Mouse (Mus musculus): ENCODE measurements at regions not wholly inside any gene's neighbourhood (a gene's known extent, or its start where the extent isn't known, plus 50 kb on each side); places are given as distances from the start of the nearest gene placed in this dataset.
"Not testable (repeated sequence)": the region's sequence is repeated elsewhere in the genome, so short reads cannot be mapped to it uniquely, and the experiment has no call there.

DNA sequence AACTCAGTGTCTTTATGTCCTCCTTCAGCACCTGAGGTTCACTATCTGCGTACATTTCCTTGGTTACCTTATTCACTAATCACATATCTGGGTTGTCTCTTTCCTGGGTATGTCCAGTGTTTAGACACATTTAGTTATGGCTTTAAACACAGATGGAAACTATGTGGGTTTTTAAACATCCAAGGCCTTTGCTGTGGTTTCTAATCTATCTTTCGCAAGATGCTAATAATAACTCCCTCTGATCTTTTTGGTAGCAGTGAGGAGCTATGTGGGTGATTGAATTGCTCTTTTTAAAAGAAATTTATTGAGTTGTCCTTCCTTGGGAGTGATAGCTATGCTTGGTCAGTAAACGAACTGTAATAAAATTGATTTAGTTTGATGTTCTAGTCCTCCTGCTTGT is 89.7 kb upstream of the Tars start:
- Histone ChIP-seq H3K4me3 (ENCODE audit: low read length) (no peak overlapping the region), H3K36me3 (ENCODE audit: control insufficient read depth, insufficient read depth) (no peaks in the 10 kb centered on the region), H3K4me1 (ENCODE audit: control insufficient read depth, insufficient read depth, low read length) (no peaks in the 10 kb centered on the region), H3K27me3 (ENCODE audit: control insufficient read depth, insufficient read depth, low read length) (no peaks in the 10 kb centered on the region), H3K9me3 (replicated peaks; ENCODE audit: control insufficient read depth, low read length) (no peaks in the 10 kb centered on the region), H3K4me2 (ENCODE audit: low read depth, low read length) (no peak overlapping the region), H3K27ac (ENCODE audit: low read length) (no peak overlapping the region), H3K9ac (ENCODE audit: low read length) (no peak overlapping the region)
- 66% methylated on average over 3 of the region's 3 CpGs for WGBS
- ATAC-seq (replicated peaks; ENCODE audit: extremely low read depth, insufficient read depth, low FRiP score): no peak

DNA sequence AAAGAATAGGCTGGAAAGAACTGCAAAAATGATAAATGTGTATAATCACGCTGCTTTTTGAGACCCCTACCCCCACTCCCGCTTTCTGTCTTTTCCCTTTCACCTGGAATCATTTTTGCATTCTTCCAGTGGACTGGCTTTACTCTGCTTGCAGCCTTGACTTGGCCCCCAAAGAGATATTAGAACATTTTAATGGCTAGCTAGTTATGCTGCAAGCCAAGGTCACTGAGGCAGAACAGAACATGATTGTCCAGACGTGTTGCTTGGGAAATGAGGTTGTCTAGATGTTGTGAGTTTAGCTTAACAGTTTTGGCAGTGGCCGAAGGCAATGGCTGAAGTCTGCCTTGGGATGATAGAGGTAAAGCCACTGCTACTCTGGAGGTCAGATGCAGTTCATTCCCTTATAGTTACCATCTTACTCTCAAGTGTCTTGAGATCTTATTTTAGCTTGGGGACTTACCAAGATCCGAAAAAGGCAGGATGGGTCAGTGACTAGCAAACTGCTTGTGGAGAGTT is 87.9 kb upstream of the Tars start:
- Histone ChIP-seq H3K4me2 (ENCODE audit: low read depth, low read length) (no peak overlapping the region), H3K27me3 (ENCODE audit: control insufficient read depth, insufficient read depth, low read length) (no peaks in the 10 kb centered on the region), H3K27ac (ENCODE audit: low read length) (no peak overlapping the region), H3K36me3 (ENCODE audit: control insufficient read depth, insufficient read depth) (no peaks in the 10 kb centered on the region), H3K9me3 (replicated peaks; ENCODE audit: control insufficient read depth, low read length) (no peaks in the 10 kb centered on the region), H3K9ac (ENCODE audit: low read length) (no peak overlapping the region), H3K4me3 (ENCODE audit: low read length) (no peak overlapping the region), H3K4me1 (ENCODE audit: control insufficient read depth, insufficient read depth, low read length) (no peaks in the 10 kb centered on the region)
- no peak for ATAC-seq (replicated peaks; ENCODE audit: extremely low read depth, insufficient read depth, low FRiP score)
- 69% methylated on average over 5 of the region's 5 CpGs for WGBS

DNA sequence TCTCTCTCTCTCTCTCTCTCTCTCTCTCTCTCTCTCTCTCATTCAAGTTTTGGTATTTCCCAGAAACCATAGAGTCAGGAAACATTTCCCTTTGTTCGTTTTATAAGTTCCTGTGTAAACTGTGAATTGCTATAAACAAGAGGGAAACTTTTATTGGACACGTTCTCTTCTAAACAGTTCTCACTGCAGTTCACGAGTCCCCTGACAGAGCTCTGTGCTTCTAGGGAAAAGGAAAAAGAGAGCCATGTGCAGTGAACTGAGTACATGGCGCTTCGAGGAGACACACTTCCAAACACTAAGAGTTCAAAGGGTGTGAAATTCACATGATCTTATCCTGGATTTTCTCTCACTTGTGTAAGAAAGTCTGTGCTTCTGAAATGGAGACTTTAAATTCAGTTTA is 84.5 kb upstream of the Tars start:
- no peaks in the 10 kb centered on the region for H3K27me3 ChIP-seq (ENCODE audit: control insufficient read depth, insufficient read depth, low read length)
- no peak for ATAC-seq (replicated peaks; ENCODE audit: extremely low read depth, insufficient read depth, low FRiP score)
- 62% methylated on average over 5 of the region's 5 CpGs for WGBS
- H3K36me3 ChIP-seq (ENCODE audit: control insufficient read depth, insufficient read depth): no peaks in the 10 kb centered on the region
- H3K4me1 ChIP-seq (ENCODE audit: control insufficient read depth, insufficient read depth, low read length): no peaks in the 10 kb centered on the region
- H3K9ac ChIP-seq (ENCODE audit: low read length): no peak overlapping the region
- H3K4me3 ChIP-seq (ENCODE audit: low read length): no peak overlapping the region
- no peaks in the 10 kb centered on the region for H3K9me3 ChIP-seq (replicated peaks; ENCODE audit: control insufficient read depth, low read length)
- H3K4me2 ChIP-seq (ENCODE audit: low read depth, low read length): no peak overlapping the region
- no peak overlapping the region for H3K27ac ChIP-seq (ENCODE audit: low read length)

DNA sequence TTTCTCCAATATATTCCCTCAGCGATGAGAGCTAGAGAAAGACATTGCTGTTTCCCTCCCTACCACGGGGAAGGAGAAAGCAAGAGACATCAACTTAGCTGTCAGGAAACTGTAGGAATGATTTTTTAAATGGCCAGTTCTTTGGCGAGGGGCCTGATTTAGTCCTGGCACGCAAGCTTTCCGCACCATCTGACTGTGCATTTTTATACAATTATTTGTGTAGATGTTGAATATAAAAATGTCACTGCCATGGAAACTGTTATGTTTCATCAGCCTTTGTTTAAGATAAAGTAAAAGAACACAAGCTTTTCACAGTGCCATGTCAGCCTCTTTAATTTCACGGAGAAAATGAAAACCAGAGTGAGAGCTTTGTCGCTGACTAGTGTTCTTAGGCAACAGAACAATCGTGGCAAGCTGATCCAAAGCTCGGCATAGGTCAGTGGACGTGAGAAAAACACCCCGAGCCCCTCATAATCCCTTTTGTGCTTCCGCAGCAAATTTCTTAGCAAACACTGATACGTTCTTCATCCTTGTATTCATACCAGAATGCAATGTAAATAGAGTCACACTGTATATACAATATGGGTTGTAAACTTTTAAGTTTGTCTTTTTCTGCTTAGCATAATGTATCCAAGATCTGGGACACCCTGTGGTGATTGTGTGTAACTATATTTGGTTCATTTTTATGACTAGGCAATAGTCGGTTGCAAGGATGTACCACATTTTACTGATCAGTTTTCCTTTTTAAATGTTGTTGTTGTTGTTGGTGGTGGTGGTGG is 79.9 kb upstream of the Tars start:
- Histone ChIP-seq H3K36me3 (ENCODE audit: control insufficient read depth, insufficient read depth) (no peaks in the 10 kb centered on the region), H3K9ac (ENCODE audit: low read length) (no peak overlapping the region), H3K4me3 (ENCODE audit: low read length) (no peak overlapping the region), H3K27me3 (ENCODE audit: control insufficient read depth, insufficient read depth, low read length) (no peaks in the 10 kb centered on the region), H3K9me3 (replicated peaks; ENCODE audit: control insufficient read depth, low read length) (no peaks in the 10 kb centered on the region), H3K4me2 (ENCODE audit: low read depth, low read length) (no peak overlapping the region), H3K27ac (ENCODE audit: low read length) (no peak overlapping the region), H3K4me1 (ENCODE audit: control insufficient read depth, insufficient read depth, low read length) (no peaks in the 10 kb centered on the region)
- ATAC-seq (replicated peaks; ENCODE audit: extremely low read depth, insufficient read depth, low FRiP score): no peak
- WGBS: 82% methylated on average over 14 of the region's 14 CpGs

DNA sequence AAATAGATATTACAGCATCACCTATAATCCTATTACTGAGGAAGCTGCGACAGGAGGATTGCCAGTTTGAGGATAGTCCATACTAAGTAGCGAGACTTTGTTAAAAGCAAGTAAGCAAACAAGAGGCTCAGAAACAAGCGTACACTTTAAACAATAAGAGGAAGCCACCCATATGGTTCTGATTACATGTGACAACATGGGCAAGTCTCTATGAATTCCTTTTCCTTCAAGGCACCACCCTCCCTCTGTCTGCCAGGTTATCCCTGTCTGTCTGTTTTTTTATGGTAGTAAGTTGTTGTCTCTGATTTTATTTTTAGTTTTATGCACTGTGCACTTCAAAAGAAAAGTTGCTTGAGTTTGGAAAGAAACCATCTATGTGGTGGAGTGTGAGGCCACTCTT is 76.8 kb upstream of the Tars start:
- Histone ChIP-seq H3K27ac (ENCODE audit: low read length) (no peak overlapping the region), H3K27me3 (ENCODE audit: control insufficient read depth, insufficient read depth, low read length) (no peaks in the 10 kb centered on the region), H3K36me3 (ENCODE audit: control insufficient read depth, insufficient read depth) (no peaks in the 10 kb centered on the region), H3K4me2 (ENCODE audit: low read depth, low read length) (no peak overlapping the region), H3K4me1 (ENCODE audit: control insufficient read depth, insufficient read depth, low read length) (no peaks in the 10 kb centered on the region), H3K9ac (ENCODE audit: low read length) (no peak overlapping the region), H3K9me3 (replicated peaks; ENCODE audit: control insufficient read depth, low read length) (no peaks in the 10 kb centered on the region), H3K4me3 (ENCODE audit: low read length) (no peak overlapping the region)
- WGBS: 82% methylated on average over 3 of the region's 3 CpGs
- ATAC-seq (replicated peaks; ENCODE audit: extremely low read depth, insufficient read depth, low FRiP score): no peak

DNA sequence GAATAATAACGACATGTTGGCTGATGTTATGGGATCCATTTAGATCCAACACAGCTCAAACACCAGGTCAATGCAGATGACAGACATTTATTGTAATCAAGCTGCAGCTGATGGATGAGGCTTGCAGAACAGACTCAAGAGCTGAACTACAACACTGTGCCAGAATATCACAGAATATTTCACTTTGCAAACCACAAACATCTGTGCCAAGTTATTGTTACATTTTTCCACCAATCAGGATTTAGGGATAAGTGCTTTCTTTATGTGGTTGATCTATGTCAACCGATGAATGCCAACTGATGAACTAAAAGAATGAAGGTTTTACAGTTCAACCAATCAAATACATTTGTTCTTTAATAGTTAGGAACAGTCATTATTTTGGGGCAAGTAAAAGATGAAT is 63.9 kb upstream of the Tars start:
- Histone ChIP-seq H3K9ac (ENCODE audit: low read length) (no peak overlapping the region), H3K36me3 (ENCODE audit: control insufficient read depth, insufficient read depth) (no peaks in the 10 kb centered on the region), H3K27me3 (ENCODE audit: control insufficient read depth, insufficient read depth, low read length) (no peaks in the 10 kb centered on the region), H3K27ac (ENCODE audit: low read length) (no peak overlapping the region), H3K4me2 (ENCODE audit: low read depth, low read length) (no peak overlapping the region), H3K4me1 (ENCODE audit: control insufficient read depth, insufficient read depth, low read length) (no peaks in the 10 kb centered on the region), H3K4me3 (ENCODE audit: low read length) (no peak overlapping the region), H3K9me3 (replicated peaks; ENCODE audit: control insufficient read depth, low read length) (no peaks in the 10 kb centered on the region)
- 83% methylated on average over 2 of the region's 2 CpGs for WGBS
- no peak for ATAC-seq (replicated peaks; ENCODE audit: extremely low read depth, insufficient read depth, low FRiP score)

DNA sequence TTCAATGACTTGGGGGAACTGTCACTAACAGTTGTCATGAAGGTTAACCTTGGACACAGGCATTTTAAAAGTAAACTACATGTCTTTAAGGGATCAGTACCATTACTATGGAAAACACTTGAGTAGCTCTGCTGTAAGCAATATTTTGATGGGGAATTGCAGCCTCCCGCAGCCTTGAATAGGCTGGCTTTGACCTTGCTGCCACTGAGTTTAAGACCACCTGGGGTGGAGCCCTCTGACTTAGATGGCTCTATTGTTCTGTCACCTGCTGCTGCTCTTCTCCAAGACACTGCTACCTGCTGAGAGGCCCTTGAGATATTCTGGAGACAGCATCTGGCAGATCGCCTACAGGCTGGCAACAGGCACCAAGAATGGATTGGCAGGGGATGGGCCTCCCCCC is 62.1 kb upstream of the Tars start:
- not testable (repeated sequence) for H3K4me1 ChIP-seq (ENCODE audit: control insufficient read depth, insufficient read depth, low read length); ATAC-seq (replicated peaks; ENCODE audit: extremely low read depth, insufficient read depth, low FRiP score); H3K9me3 ChIP-seq (replicated peaks; ENCODE audit: control insufficient read depth, low read length); H3K27ac ChIP-seq (ENCODE audit: low read length); H3K4me3 ChIP-seq (ENCODE audit: low read length); H3K9ac ChIP-seq (ENCODE audit: low read length); H3K27me3 ChIP-seq (ENCODE audit: control insufficient read depth, insufficient read depth, low read length); H3K36me3 ChIP-seq (ENCODE audit: control insufficient read depth, insufficient read depth); H3K4me2 ChIP-seq (ENCODE audit: low read depth, low read length)
- 60% methylated on average over 2 of the region's 2 CpGs for WGBS

DNA sequence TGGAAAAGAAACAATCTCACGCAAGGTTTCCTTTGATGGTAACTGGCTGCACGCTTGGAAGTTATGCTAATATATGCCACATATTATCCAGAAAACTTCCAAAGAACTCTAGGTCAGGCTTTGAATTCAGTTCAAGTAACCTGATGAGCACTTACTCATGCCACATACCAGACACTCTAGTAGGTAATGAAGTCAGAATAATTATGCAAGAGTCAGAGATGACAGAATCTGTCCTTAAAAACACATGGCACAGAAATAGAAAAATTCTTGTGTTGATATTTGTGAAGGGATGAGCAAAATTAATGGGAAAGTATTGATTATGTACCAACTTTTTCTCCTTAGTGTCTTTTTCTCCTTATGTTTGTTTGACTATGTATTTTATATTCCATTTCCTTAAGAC is 59.8 kb upstream of the Tars start:
- ATAC-seq (replicated peaks; ENCODE audit: extremely low read depth, insufficient read depth, low FRiP score): no peak
- peaks cover 5% of the 10 kb centered on the region; the same call in 1 of the 2 replicates for H3K4me1 ChIP-seq (ENCODE audit: control insufficient read depth, insufficient read depth, low read length)
- H3K27me3 ChIP-seq (ENCODE audit: control insufficient read depth, insufficient read depth, low read length): no peaks in the 10 kb centered on the region
- H3K9ac ChIP-seq (ENCODE audit: low read length): no peak overlapping the region
- 89% methylated on average over 2 of the region's 2 CpGs for WGBS
- no peaks in the 10 kb centered on the region for H3K36me3 ChIP-seq (ENCODE audit: control insufficient read depth, insufficient read depth)
- H3K4me3 ChIP-seq (ENCODE audit: low read length): no peak overlapping the region
- H3K9me3 ChIP-seq (replicated peaks; ENCODE audit: control insufficient read depth, low read length): no peaks in the 10 kb centered on the region
- H3K4me2 ChIP-seq (ENCODE audit: low read depth, low read length): no peak overlapping the region
- H3K27ac ChIP-seq (ENCODE audit: low read length): no peak overlapping the region

DNA sequence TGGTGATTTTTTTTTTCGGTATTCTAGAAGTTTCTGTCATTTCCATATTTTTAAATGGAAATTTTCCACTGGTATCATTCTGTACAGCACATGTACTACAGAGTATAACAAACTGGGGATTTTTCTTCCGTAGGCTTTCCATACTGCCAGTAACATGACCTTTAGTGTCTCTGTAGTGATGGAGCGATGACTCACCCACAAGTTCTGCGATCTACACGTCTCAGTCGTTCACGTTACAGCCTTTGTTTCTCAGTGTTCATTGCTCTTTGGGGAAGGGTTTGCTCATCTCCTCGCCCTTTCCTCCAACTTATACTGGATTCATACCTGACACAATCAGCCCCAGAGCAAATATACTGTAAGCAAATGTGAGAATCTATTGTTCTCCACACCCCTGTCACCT is 57.8 kb upstream of the Tars start:
- peaks cover 5% of the 10 kb centered on the region; the same call in 1 of the 2 replicates for H3K4me1 ChIP-seq (ENCODE audit: control insufficient read depth, insufficient read depth, low read length)
- WGBS: 68% methylated on average over 8 of the region's 8 CpGs

More for the DNA sequence above, 57.8 kb upstream of the Tars start:
- Histone ChIP-seq H3K27me3 (ENCODE audit: control insufficient read depth, insufficient read depth, low read length) (no peaks in the 10 kb centered on the region), H3K4me3 (ENCODE audit: low read length) (no peak overlapping the region), H3K9me3 (replicated peaks; ENCODE audit: control insufficient read depth, low read length) (no peaks in the 10 kb centered on the region), H3K36me3 (ENCODE audit: control insufficient read depth, insufficient read depth) (no peaks in the 10 kb centered on the region), H3K9ac (ENCODE audit: low read length) (no peak overlapping the region), H3K4me2 (ENCODE audit: low read depth, low read length) (no peak overlapping the region), H3K27ac (ENCODE audit: low read length) (no peak overlapping the region)
- ATAC-seq (replicated peaks; ENCODE audit: extremely low read depth, insufficient read depth, low FRiP score): no peak

All from heart, embryonic 16.5 days (tissue).